Mouse (Mus musculus) erythroblast, embryonic 14.5 days (primary cell): ENCODE measurements around the gene Ube2q2.
"Not testable (repeated sequence)": the region's sequence is repeated elsewhere in the genome, so short reads cannot be mapped to it uniquely, and the experiment has no call there.

Source experiments
- GATA1 ChIP-seq: IDR thresholded peaks from 2 replicates; pipeline ENCODE4 v1.6.1; 2012; ENCODE audit warnings: low read length, inconsistent platforms, mixed read lengths
- TAL1 ChIP-seq: IDR thresholded peaks from 3 replicates; pipeline ENCODE4 v1.6.1; 2012; ENCODE audit warnings: low read length, inconsistent platforms, mixed read lengths

- TF ChIP-seq GATA1, TAL1: not testable (repeated sequence)
Measured at GRCm38 (mm10) chr9:55233076-55233475, 84.4 kb downstream of the Ube2q2 start.
